Mouse (Mus musculus): ENCODE results near the gene Ceacam16. TPM values are rescaled to one million over a fixed set of nuclear protein-coding genes. Genes with fewer than 3 reads are reported as not detected.

Gene Ceacam16
- polyA plus RNA-seq, 1 experiment: not detected

DNA sequence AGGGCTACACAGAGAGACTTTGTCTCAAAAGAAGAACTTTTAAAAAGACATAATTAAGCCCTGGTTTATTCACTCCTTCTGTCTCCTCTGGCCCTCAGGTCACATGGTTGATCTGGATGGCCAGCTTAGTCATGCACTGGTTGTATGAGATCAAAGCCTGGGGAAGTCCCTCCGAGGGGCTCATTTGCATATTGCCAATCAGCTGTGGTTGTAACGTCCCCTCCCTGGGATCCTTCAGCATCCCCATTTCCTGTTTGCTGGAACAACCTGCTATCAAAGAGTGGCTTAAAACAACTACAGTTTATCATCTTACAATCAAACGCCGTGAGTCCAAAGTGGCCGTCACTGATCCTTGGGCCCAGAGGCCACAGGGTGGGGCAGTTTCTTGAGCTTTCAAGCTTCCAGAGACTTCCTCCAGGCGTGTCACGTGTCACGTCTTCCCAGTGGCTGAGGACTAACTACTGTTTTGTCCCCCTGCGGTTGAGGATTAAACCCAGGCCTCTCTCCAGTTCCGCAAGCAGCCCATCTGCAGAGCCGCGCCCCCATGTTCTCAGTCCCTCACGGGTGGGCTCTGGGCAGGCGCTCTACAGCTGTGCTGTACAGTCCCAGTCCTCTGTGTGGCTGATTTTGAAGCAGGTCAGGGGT lies 15.8 kb upstream of the Ceacam16 start:
- no peak overlapping the region for H3ac ChIP-seq (ENCODE audit: control insufficient read depth, insufficient read length, low read depth)
- H3K36me3 ChIP-seq (ENCODE audit: control insufficient read depth, insufficient read depth): no peaks in the 10 kb centered on the region
- no peaks in the 10 kb centered on the region for H3K79me2 ChIP-seq (ENCODE audit: control insufficient read depth, insufficient read depth)
- H3K27me3 ChIP-seq (ENCODE audit: control insufficient read depth, insufficient read depth, insufficient read length): no peaks in the 10 kb centered on the region
- TF ChIP-seq CEBPB (IDR thresholded peaks at IDR 0.05; ENCODE audit: low read depth): no peak
- TF ChIP-seq USF1 (IDR thresholded peaks at IDR 0.05; ENCODE audit: low read depth): peak; percentile 33
- H3K79me3 ChIP-seq (ENCODE audit: low read depth): no peaks in the 10 kb centered on the region
- H3K4me3 ChIP-seq (ENCODE audit: insufficient read depth, poor library complexity, severe bottlenecking): no peak overlapping the region

- Histone ChIP-seq H3K4me3 (ENCODE audit: insufficient read depth, poor library complexity, severe bottlenecking) (no peak overlapping the region), H3K79me2 (ENCODE audit: control insufficient read depth, insufficient read depth) (no peaks in the 10 kb centered on the region), H3ac (ENCODE audit: control insufficient read depth, insufficient read length, low read depth) (no peak overlapping the region), H3K36me3 (ENCODE audit: control insufficient read depth, insufficient read depth) (no peaks in the 10 kb centered on the region), H3K79me3 (ENCODE audit: low read depth) (no peaks in the 10 kb centered on the region), H3K27me3 (ENCODE audit: control insufficient read depth, insufficient read depth, insufficient read length) (no peaks in the 10 kb centered on the region)
- TF ChIP-seq CEBPB (IDR thresholded peaks at IDR 0.05; ENCODE audit: low read depth) (no peak), FOSL1 (IDR thresholded peaks at IDR 0.05; ENCODE audit: insufficient read depth, low read length, poor library complexity, severe bottlenecking) (no peak), MAX (IDR thresholded peaks at IDR 0.05) (no peak), USF1 (IDR thresholded peaks at IDR 0.05; ENCODE audit: low read depth) (peak; percentile 1), CTCF (IDR thresholded peaks at IDR 0.05; ENCODE audit: control insufficient read depth, insufficient read depth, insufficient read length) (no peak)
These were observed 15.0 kb upstream of the Ceacam16 start for GRCm38 (mm10) chr7:19875948-19876682.

- Histone ChIP-seq H3K27me3 (ENCODE audit: control insufficient read depth, insufficient read depth, insufficient read length) (no peaks in the 10 kb centered on the region), H3K4me3 (ENCODE audit: insufficient read depth, poor library complexity, severe bottlenecking) (no peak overlapping the region), H3K79me3 (ENCODE audit: low read depth) (no peaks in the 10 kb centered on the region), H3K79me2 (ENCODE audit: control insufficient read depth, insufficient read depth) (no peaks in the 10 kb centered on the region), H3ac (ENCODE audit: control insufficient read depth, insufficient read length, low read depth) (no peak overlapping the region), H3K36me3 (ENCODE audit: control insufficient read depth, insufficient read depth) (no peaks in the 10 kb centered on the region)
- TF ChIP-seq CTCF (IDR thresholded peaks at IDR 0.05; ENCODE audit: control insufficient read depth, insufficient read depth, insufficient read length): peak; percentile 50
- no peak for TF ChIP-seq MAX (IDR thresholded peaks at IDR 0.05)
These were observed 11.0 kb upstream of the Ceacam16 start for GRCm38 (mm10) chr7:19871943-19872601.

- H3K4me3 ChIP-seq (ENCODE audit: insufficient read depth, poor library complexity, severe bottlenecking): no peak overlapping the region
- no peak overlapping the region for H3ac ChIP-seq (ENCODE audit: control insufficient read depth, insufficient read length, low read depth)
- no peaks in the 10 kb centered on the region for H3K79me2 ChIP-seq (ENCODE audit: control insufficient read depth, insufficient read depth)
- TF ChIP-seq MAX (IDR thresholded peaks at IDR 0.05): no peak
- TF ChIP-seq MYOD1 (IDR thresholded peaks at IDR 0.05; ENCODE audit: control insufficient read depth, insufficient read length, low read depth): no peak
- TF ChIP-seq CEBPB (IDR thresholded peaks at IDR 0.05; ENCODE audit: low read depth): no peak
- TF ChIP-seq CTCF (IDR thresholded peaks at IDR 0.05; ENCODE audit: control insufficient read depth, insufficient read depth, insufficient read length): no peak
- no peak for TF ChIP-seq MYOG (IDR thresholded peaks at IDR 0.05; ENCODE audit: control insufficient read depth, extremely low read depth, insufficient read length)
- no peak for TF ChIP-seq FOSL1 (IDR thresholded peaks at IDR 0.05; ENCODE audit: insufficient read depth, low read length, poor library complexity, severe bottlenecking)
- no peaks in the 10 kb centered on the region for H3K27me3 ChIP-seq (ENCODE audit: control insufficient read depth, insufficient read depth, insufficient read length)
- H3K36me3 ChIP-seq (ENCODE audit: control insufficient read depth, insufficient read depth): no peaks in the 10 kb centered on the region
- no peaks in the 10 kb centered on the region for H3K79me3 ChIP-seq (ENCODE audit: low read depth)
These were observed 10.1 kb upstream of the Ceacam16 start for GRCm38 (mm10) chr7:19871137-19871621.

DNA sequence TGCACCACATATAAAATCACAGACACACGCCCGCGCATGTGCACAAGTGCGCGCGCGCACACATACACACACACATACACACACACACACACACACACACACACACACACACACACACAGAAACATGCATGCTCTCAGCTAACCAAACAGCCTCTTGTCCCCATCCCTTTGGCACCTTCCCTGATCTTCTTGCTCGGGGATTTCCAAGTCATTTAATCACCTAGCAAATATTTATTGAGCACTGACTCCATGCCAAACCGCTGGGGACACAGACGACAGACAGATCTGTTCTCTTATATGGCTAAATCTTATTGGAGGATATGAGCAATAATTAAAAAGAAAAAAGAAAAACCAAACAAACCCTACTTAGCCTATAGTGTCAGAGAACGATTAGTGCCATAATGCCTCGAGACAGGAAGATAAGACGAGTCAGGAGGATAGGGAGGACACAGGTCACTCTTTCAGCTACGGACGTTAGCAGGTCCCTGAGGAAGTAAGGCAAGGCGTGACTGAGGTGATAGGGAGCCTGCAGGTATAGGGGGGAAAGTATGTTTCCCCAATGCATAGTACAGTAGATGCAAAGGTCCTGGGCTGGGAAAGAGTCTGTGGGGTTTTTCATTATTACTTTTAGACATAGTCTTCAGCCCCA lies 6.8 kb upstream of the Ceacam16 start:
- H3K79me3 ChIP-seq (ENCODE audit: low read depth): no peaks in the 10 kb centered on the region
- no peak overlapping the region for H3K4me3 ChIP-seq (ENCODE audit: insufficient read depth, poor library complexity, severe bottlenecking)
- TF ChIP-seq FOSL1 (IDR thresholded peaks at IDR 0.05; ENCODE audit: insufficient read depth, low read length, poor library complexity, severe bottlenecking) (no peak), CTCF (IDR thresholded peaks at IDR 0.05; ENCODE audit: control insufficient read depth, insufficient read depth, insufficient read length) (no peak), CEBPB (IDR thresholded peaks at IDR 0.05; ENCODE audit: low read depth) (no peak), MYOG (IDR thresholded peaks at IDR 0.05; ENCODE audit: control insufficient read depth, extremely low read depth, insufficient read length) (no peak), MYOD1 (IDR thresholded peaks at IDR 0.05; ENCODE audit: control insufficient read depth, insufficient read length, low read depth) (no peak), USF1 (IDR thresholded peaks at IDR 0.05; ENCODE audit: low read depth) (no peak), MAX (IDR thresholded peaks at IDR 0.05) (no peak)
- no peaks in the 10 kb centered on the region for H3K36me3 ChIP-seq (ENCODE audit: control insufficient read depth, insufficient read depth)
- no peaks in the 10 kb centered on the region for H3K79me2 ChIP-seq (ENCODE audit: control insufficient read depth, insufficient read depth)
- no peak overlapping the region for H3ac ChIP-seq (ENCODE audit: control insufficient read depth, insufficient read length, low read depth)
- no peaks in the 10 kb centered on the region for H3K27me3 ChIP-seq (ENCODE audit: control insufficient read depth, insufficient read depth, insufficient read length)
